Mouse (Mus musculus) heart, adult 11 months (tissue): ENCODE measurements at regions not wholly inside any gene's neighbourhood (a gene's known extent, or its start where the extent isn't known, plus 50 kb on each side); places are given as distances from the start of the nearest gene placed in this dataset.
"Not testable (repeated sequence)": the region's sequence is repeated elsewhere in the genome, so short reads cannot be mapped to it uniquely, and the experiment has no call there.

Experiments used
- DNase-seq: peaks from one replicate; pipeline ENCODE4 v3.0.0; 2022

DNA sequence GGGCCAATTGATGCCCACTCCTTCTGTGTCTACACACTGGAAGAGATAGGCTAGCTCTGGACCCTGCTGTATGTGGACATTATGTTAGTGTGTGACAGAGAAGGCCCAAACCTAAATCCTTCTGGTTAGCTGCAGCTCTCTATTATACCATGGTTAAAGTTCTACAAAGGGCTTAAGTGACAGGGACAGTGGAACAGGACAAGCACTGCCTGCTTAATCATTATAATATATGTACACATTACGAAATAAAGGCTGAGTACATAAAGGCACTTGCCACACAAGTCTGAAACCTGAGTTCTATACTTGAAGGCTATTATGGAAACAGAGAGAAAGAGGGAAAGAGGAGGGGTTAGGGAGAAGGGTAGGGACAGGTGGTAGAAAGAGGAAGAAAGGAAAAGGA, 55.2 kb downstream of the Rdh14 start:
- DNase-seq, result no peak

DNA sequence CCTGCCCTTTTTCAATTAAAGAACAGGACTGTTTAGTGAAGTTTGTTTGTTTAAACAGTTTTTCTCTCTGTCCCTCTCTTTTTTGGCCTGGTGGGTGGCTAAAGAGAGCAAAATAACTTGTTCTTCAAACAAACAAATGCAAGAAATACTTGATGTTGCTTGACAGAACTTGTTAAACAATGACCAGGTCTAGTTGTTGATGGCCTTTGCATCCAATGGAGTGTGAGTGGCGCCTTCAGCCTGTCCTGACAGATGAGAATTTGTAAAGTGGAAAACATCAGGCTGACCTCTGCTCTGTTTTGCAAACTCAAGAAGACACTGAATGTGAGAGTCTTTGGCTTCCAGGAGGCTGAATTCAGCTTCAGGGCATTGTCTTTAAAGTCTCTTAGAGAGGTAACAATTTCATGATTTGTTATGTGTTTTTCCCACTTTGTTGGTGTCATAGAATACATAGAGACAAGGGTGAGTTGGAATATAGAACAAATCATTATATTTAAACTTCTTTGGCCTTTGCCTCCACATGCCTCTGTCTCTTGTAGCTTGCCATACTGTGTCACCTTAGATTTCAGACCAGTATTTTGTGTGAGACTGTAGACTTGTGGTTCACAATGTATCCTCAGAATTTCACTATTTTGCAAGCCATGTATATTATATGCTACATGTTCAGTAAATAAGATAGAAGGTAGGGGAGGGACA, 67.5 kb downstream of the Rdh14 start:
- DNase-seq, result no peak

DNA sequence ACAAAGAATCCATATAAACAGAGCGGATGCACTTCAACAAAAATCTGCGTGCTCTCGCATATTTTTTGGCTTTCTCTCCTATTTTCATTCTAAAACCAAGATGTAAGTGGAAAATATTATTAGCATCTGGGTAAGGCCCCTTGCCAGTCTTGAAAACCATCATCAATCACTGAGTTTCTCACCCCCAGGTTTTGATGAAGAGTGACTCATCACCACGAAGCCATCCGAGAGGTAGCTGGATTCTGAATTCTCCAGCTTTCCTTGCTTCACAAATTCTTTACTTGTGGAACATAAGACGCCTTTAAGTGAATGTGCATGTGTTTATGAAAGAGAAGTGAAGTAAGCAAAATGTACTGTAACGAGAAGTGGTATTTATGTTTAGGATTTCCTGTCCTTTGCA, 71.2 kb downstream of the Rdh14 start:
- no peak for DNase-seq

DNA sequence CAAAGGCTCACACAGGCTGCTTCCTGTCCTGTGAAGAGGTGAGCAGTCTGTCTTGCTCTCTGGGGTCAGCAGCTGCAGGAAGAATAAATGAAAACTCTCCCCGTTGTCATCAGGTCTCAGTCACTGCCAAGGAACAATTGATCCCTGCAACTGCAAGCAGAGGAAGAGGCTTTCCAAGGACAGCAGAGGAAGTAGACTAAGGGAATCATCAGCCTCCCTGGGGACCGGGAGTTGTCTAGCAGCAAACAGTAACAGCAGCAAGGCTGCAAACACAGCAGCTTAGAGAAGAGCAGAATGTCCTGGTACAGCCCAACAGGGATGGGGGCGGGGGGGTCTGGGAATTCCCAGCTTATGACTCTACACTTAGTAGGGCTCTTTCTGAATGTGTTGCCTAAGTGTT, 72.4 kb downstream of the Rdh14 start:
- DNase-seq, result peak; percentile 93

DNA sequence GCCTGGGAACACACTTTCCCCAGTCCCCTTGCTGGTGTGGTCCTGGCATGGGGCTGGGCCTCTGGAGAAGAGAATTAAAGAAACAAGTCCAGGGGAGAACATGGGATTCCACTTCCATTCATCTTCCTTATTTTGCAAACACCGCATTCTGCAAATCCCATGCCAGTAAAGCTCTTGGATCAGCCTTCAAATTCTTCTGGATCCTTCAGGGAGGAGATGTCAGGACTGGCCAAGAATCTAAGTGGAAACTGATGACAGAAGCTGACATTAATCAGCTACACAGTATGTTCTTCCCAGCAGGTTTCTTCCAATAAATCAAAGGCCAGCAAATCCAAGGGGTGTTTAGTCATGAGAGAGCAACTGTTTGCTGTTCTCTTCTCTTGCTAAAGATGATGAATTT, 83.4 kb downstream of the Rdh14 start:
- peak; percentile 95 for DNase-seq

DNA sequence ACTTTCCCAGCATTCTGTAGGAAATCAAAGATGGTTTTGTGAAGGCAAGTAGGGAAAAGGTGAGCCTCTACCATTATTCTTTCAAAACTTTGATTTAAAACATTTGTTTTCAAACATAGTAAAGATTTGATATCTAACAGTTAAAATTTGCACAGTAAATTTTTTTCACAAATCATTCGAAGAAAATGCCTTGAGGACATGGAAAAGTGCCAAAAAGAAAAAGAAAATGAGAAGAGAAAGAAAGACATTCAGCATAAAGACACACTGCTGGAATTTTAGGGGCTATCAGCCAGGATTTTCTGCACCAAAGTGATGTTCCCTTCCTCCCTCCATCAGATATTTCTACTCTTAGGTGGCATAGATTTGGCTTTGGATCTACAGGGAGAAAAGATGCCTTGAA, 90.2 kb downstream of the Rdh14 start:
- no peak for DNase-seq

DNA sequence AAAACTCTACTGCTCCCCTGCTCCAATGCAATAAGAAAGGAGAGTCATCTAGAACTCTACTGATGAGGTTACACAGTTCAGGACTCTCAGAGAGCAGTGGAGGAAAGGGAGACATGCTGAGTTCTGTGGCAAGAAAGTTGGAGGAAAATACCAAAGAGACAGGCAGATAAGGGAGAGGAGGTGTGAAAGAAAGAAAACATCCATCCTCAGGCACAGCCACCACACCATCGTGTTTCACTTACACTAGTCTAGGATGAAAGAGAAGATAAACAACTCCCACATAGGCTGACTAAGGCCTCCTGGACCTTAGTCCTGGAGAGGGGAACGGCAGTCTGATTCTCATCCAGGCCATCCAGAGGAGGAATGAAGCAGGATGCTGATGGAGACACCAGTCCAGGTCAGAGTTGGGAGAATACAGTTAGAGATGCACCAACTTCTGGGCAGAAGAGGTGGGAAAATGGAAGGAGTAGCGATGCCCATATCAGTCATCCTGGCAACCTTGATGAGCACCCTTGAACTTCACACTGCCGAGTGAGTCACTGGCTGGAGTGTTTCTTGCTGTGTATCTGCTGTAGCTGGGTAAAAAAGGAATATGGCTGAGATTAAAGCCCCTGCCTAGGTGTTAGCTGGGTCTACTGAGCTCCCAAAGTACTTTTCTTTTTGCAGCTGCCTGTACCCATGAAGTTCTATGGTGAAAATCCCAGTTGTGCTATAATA, 91.9 kb downstream of the Rdh14 start:
- peak; percentile 85 for DNase-seq

DNA sequence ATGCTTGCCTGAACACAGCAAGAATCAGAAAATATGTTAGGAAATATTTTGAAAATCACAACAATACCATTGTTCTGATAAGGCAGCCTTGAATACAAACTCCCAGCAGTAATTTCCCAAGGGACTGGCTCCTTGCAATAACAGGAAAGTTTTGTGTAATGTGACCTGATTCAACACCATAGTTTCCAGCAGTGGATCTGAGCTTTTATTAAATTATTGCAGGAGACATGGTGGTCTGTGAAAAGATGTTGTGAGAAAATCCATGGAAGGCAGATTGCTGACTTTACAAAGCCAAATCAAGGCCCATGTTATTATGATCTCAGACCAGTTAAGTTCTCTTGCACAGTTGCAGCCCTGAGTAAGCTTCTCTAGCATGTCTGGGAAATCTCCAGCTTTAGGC, 116.1 kb downstream of the Rdh14 start:
- peak; percentile 56 for DNase-seq

DNA sequence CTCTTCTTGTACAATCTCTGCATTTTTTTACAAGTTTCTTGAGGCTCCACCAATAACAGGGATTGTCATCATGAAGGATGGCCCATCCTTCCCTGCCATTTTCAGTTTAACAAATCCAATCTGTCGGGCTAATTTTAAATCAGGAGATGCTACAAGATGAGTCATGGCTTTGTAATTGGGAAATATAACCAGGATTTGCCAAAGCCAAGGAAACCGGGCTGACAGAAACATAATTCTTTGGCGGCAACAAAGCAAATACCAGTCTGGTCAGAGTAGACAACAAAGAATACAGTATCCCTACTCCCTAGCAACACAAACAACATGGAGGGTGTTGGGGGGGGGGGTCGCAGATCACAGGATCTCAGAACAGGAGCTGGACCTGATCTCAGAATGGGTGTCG, 123.0 kb downstream of the Rdh14 start:
- DNase-seq, result peak; percentile 92

DNA sequence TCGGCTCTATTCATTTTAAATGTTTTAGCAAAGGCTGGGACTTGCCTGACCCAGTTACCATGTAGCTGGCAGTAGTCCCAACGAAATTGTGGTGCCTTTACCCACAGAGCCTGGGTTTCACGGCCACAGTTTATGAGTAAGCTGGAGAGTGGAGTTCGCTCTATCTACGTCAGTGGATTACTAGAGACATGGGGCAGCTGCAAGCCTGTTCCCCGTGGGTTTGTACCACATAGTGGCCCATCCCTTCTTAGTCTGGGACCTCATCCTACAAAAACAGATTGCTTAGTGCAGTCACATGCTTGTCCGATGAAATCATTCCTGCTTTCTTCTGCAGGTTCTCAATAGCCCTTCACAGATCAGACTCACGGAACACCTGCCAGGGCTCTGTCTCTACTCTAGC, 123.7 kb downstream of the Rdh14 start:
- DNase-seq, result peak; percentile 98

DNA sequence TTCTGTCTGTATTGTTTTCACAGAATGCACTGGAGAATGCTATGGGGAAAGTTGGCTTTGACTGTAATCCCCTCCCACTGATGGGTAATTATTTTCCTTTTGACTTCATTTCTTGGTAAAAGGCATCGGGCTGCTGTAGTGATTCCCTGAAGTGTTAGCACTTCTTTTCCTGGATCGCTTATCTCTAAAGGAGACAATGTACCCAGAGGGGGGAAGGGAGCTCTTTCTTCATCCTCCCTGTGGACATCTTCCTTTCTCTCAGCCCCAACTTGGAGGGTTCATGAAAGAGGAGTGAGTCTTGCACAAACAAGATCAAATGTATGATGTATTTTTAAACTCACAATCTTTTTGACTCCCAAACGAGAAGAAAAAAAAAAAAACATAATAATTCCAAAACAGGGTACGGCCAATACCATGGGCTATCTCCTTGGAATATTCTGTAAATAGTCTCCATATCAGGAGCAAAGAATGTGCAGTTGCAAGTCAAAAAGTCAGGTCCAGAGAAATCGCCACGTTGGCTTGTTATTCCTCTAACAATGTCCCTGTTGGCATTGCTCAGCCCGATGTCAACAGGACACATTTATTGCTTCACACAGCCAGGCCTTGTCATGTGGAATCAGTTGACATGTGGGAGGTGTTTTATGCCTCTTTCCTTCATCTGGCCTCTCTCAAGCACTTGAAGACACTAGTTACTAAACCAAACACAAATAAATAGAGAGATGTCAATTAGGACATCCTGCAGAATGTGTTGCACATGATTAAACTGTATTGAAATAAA, 134.1 kb downstream of the Rdh14 start:
- DNase-seq, result peak; percentile 97

DNA sequence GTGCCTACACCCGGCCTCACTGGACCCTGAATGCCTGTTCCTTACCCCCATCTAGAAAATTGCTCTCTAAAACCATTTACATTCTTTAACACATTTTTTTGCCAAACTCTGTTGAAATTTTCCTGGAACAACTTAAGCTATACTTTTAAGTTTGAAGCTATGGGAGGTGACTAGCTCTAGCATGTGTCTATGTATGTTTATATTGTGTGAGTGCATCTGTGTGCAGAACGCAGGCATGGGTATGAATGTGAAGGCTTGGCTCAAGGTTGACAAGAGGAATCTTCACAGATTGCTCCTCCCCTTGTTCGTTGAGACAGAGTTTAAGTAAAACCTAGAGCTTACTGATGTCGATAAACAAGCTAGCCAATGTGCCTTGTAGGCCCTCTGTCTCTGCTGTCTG, 135.4 kb downstream of the Rdh14 start:
- DNase-seq, result no peak

DNA sequence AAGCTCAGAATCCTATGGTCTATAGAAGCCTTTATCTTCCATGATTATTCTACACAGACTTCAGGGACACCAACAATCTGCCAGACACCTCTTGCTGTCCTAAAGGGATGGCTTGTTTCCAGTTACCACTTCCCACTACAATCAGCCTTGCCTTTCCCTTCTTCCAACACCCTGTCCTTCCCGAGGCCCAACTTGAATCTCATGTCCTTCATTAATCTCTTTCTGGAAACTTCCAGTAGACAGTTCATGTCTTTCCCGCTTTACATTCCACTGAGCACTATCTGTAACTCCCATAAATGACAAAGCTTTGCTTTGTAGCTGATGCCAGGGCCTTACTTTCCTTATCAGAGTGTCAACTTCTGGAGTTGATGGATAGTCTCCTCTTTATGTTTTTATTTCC, 138.5 kb downstream of the Rdh14 start:
- no peak for DNase-seq

DNA sequence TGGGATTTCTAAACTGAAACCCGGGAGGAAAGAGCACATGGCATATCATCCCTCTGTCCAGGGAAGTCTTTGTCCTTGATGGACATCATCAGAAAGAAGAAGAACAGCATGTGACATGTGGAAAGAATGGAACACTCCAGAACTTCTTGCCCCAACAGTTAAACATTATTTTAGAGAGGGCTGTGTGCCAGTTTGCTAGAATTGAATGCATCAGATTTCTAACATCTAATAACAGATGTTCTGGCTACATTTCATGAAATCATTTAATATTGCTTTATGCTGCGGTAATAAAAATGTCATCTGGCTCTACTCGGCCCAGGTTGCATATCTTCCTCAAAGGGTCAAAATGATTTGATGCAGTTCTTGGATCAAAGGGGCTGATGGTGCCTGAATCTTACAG, 140.4 kb downstream of the Rdh14 start:
- DNase-seq, result peak; percentile 18

DNA sequence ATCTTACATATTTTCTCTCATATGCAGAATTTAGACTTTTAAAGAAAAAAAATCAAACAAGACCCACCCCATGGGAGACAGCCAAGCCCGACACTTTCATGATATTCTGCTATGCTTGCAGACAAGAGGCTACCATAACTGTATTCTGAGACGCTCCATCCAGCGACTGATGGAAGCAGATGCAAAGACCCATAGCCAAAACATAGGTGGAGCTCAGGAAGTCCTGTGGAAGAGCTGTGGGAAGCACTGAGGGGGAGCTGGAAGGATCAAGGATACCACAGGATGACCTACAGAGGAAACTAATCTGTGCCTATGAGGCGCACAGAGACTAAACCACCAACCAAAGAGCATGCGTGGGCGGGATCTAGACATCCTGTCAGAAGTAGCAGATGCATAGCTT, 143.4 kb downstream of the Rdh14 start:
- peak; percentile 72 for DNase-seq

DNA sequence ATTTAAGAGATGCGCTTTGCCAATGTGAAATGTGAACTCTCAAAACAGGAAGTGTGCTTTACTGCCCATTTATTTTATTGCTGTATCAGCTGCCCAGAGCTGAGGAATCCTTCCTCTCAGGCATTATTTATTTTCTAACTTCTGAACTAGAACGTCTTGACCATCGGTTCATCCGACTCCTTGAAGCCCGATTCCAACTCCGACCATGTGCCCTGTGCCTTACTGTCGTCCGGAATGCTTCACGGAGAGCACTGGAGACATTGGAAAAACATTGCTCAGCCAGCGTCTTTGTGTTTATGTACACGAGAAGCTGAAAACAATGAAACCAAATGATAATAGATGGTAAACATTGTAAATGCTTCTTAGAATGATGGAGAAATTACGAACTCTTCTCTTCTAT, 145.7 kb downstream of the Rdh14 start:
- DNase-seq, result peak; percentile 42

DNA sequence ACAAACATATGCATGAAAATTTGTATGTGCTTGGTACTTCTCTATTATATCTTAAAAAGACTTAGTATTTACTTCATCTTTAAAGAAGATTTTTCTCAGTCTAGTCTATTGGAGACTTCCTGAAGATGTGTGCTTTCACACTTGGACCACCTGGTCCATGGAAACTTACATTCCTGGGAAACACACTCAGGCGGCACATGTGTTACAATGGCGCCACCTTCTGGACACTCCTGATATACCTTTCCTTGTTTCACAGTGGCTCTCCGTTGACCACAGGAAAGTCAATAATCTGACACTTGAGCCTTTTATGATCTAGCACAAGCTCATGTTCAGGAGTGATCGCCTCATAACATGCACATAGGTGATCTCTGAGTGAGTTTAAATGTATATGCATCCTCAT, 146.5 kb downstream of the Rdh14 start:
- no peak for DNase-seq

DNA sequence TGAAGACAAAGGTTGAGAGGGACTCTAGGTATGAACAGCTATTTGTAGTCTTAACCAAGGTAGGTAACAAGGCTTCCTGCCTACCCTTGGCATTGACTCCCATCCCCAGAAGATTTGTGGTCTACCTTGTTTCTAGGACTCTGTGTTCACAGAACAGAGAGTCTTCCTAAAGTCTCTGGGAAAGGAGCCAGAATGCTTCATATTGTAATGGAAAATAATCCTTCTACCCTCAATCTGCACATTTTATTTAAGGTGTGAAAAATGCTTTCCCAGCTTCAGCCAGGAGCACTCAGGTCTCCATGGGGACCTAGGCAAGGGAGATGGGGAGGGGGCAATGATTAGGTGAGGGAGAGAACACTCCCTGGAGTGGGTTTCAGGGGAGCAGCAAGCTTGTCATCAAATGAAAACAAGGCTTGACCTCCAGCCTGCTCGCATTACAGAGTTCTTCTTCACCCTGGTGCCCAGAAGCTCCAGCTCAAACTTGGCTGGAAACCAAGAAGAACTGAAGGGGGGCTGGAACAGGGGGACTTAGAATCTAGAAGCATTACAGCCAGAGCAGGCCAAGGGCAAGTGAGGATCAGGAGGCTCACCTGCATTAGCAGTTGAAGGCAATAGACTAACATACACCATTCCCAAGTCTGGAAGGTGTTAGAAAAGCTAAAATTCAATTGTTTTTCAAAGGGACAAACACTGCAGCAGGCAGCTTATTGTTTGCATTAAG, 159.1 kb downstream of the Rdh14 start:
- no peak for DNase-seq

DNA sequence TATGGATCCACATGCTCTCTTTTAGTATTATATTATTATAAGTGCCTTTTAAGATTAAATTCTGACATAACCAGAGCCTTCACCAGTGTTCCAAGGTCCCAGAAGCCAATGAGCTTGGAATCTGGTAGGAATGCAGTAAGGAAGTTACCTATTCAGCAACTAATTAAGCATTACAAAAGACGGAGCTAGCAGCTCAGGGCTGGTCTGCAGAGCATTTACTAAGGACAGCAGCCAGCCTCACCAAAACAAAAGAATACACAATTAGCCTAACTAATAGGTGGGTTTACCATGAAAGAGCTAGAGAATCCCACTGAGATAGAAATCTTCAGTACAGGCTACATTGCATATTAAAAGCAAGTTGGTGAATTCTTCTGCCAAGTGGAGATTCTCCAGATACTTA, 164.1 kb downstream of the Rdh14 start:
- not testable (repeated sequence) for DNase-seq

DNA sequence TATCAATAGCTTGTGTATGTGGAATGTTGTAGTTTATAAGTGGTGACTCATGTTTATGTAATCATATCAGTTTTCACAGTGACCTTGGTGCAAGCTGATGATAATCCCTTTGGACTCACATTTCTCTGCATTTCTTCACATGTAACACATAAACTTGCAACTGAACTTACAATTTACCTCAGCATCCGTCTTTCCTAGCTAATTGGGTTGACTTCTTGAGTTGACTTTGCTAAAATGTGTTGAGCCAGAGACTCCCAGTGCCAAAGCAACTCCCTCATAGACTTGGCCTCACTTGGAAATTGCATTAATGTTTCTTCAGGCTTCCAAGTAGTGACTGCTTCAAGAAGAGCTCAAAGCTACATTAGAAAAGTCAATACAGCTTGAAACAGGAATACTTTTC, 172.4 kb downstream of the Rdh14 start:
- DNase-seq, result peak; percentile 64

DNA sequence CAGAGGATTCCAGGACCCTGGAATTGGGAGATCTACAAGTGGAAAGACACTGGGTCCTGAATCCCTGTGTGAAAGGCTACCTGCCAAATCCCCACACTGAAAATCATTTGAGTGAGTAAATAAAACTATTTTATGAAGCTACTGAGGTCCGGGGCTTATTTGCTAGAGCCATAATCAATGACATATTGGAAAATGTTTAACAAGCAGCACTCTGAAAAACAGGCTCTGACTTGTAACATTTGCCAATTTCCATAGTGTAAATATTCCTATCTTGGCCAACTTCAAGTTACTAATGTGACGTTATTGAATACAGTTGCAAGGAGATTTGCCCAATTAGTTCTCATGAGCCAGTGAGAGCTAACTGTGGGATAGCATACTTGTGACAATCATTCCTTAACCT, 177.3 kb downstream of the Rdh14 start:
- DNase-seq, result peak; percentile 33

DNA sequence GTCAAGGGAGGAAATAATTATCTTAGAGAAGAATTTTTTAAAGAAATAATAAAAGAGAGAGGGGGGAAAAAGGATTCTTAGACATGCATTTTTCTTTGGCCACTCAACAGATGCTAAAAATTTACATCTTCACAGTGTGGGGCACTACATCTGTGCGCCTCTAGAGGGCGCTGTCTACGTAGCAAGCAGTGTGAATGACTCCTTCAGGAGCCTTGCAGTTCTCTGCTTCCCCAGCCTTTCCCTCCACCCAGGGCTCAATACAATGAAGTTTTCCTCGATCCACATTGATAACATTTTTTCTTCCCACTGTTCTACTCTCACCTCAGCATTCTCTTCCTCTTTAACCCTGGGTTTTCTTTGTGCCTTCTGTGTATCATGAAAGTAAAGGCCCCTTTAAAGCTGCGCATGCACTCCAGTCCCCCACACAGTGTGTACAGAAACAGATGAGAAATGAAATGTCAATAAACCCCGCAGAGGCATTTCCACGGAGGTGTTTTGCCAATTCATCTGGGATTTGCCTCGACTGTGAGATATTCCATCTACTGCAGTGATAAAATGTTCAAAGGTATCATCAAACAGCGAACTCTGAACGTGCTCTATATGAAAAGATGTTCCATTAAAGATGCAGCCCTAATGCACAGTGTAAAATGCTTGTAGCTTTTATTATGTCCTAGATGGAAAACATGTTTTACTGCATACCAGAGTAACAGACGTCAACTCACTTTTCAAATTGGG, 181.2 kb downstream of the Rdh14 start:
- no peak for DNase-seq

DNA sequence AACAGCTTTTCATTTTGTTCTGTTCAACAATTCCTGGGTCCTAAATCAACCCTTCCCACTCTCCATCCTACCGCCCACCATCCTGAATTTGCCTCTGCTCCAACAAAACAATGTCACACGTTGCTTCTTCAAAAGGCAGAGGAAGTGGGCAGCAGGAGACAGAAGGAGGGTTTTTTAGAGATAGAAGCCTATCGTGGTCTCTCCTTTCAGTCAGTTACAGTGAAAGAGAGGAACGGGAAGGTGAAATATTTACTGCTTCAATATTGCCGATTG, 181.7 kb downstream of the Rdh14 start:
- DNase-seq, result no peak
